Mouse (Mus musculus) MEL (cell line): Measurements from ENCODE around the gene Oas2. TPM values are rescaled to one million over a fixed set of nuclear protein-coding genes. Genes with fewer than 3 reads are reported as not detected.

Experiments
- DNase-seq: peaks from one replicate; pipeline ENCODE4 v3.0.0; 2011; ENCODE audit warnings: low read depth, low spot score
- H3K27ac ChIP-seq: 2 replicates; pipeline ENCODE4 v1.5.1; 2012; ENCODE audit warnings: low read depth, mild to moderate bottlenecking, control low read depth, low read length, moderate library complexity; ENCODE audit not compliant: control insufficient read depth
- H3K27me3 ChIP-seq, 2 experiments: fragments of 150-350 bp in 1 of 2; sonication (generic) in 1 of 2; 2 replicates each; pipeline ENCODE4 v1.6.1; 2012; ENCODE audit warnings: low read length in 2 of 2, mild to moderate bottlenecking in 2 of 2, improper control_type of control experiment in 1 of 2, moderate library complexity in 1 of 2; ENCODE audit not compliant: insufficient read depth in 2 of 2, control insufficient read depth in 1 of 2
- H3K36me3 ChIP-seq, 2 experiments: 2 replicates each; pipeline ENCODE4 v1.6.1; 2012 to 2014; ENCODE audit warnings: low read length in 2 of 2, improper control_type of control experiment in 1 of 2, inconsistent platforms in 1 of 2, mild to moderate bottlenecking in 1 of 2; ENCODE audit not compliant: insufficient read depth in 2 of 2, control insufficient read depth in 1 of 2
- H3K4me1 ChIP-seq, 2 experiments: fragments of 150-350 bp in 1 of 2; sonication (generic) in 1 of 2; 2 replicates each; pipeline ENCODE4 v1.6.1; 2012; ENCODE audit warnings: low read length in 2 of 2, improper control_type of control experiment in 1 of 2, mild to moderate bottlenecking in 1 of 2; ENCODE audit not compliant: insufficient read depth in 2 of 2, control insufficient read depth in 1 of 2
- H3K4me3 ChIP-seq, 2 experiments: fragments of 150-350 bp in 1 of 2; sonication (generic) in 1 of 2; 2 replicates each; pipeline ENCODE4 v1.5.1; 2012; ENCODE audit warnings: low read depth in 2 of 2, low read length in 2 of 2, mild to moderate bottlenecking in 2 of 2, moderate library complexity in 2 of 2, control low read depth in 1 of 2, improper control_type of control experiment in 1 of 2; ENCODE audit not compliant: control insufficient read depth in 1 of 2, insufficient read depth in 1 of 2
- H3K79me2 ChIP-seq: 2 replicates; pipeline ENCODE4 v1.6.1; 2012; ENCODE audit warnings: mild to moderate bottlenecking, low read length, moderate library complexity; ENCODE audit not compliant: control insufficient read depth, poor library complexity, insufficient read depth
- H3K9ac ChIP-seq: 2 replicates; pipeline ENCODE4 v1.6.1; 2012; ENCODE audit warnings: low read depth, mild to moderate bottlenecking, control low read depth, low read length, moderate library complexity; ENCODE audit not compliant: control insufficient read depth, poor library complexity, severe bottlenecking
- H3K9me3 ChIP-seq: fragments of 150-350 bp; sonication (generic); replicated peaks from 2 replicates; pipeline ENCODE4 v1.6.1; 2012; ENCODE audit warnings: mild to moderate bottlenecking, low read length, improper control_type of control experiment, moderate library complexity; ENCODE audit not compliant: insufficient read depth
- CHD2 ChIP-seq: IDR thresholded peaks from 2 replicates; pipeline ENCODE4 v1.6.1; 2011; ENCODE audit warnings: low read length, improper control_type of control experiment
- CTCF ChIP-seq, 3 experiments: IDR thresholded peaks in 2 of 3; conservative IDR thresholded peaks in 1 of 3; 2 replicates each; pipeline ENCODE4 v1.5.1; 2011 to 2012; ENCODE audit warnings: low read length in 3 of 3, low read depth in 2 of 3, mild to moderate bottlenecking in 2 of 3, improper control_type of control experiment in 1 of 3, inconsistent platforms in 1 of 3, mixed read lengths in 1 of 3, moderate library complexity in 1 of 3; ENCODE audit not compliant: control insufficient read depth in 1 of 3, insufficient read depth in 1 of 3, poor library complexity in 1 of 3, severe bottlenecking in 1 of 3
- E2F4 ChIP-seq: IDR thresholded peaks from 2 replicates; pipeline ENCODE4 v1.6.1; 2011; ENCODE audit warnings: low read depth, low read length, improper control_type of control experiment, borderline replicate concordance
- ETS1 ChIP-seq: IDR thresholded peaks from 2 replicates; pipeline ENCODE4 v1.6.1; 2012; ENCODE audit warnings: low read depth, mild to moderate bottlenecking, inconsistent platforms, low read length, improper control_type of control experiment, moderate library complexity
- GABPA ChIP-seq: IDR thresholded peaks from 2 replicates; pipeline ENCODE4 v1.6.1; 2012; ENCODE audit warnings: low read depth, mild to moderate bottlenecking, inconsistent platforms, low read length, improper control_type of control experiment, moderate library complexity
- GATA1 ChIP-seq: IDR thresholded peaks from 2 replicates; pipeline ENCODE4 v1.6.1; 2011; ENCODE audit warnings: low read depth, low read length, improper control_type of control experiment
- HCFC1 ChIP-seq: IDR thresholded peaks from 2 replicates; pipeline ENCODE4 v1.6.1; 2012; ENCODE audit warnings: low read depth, mild to moderate bottlenecking, inconsistent platforms, low read length, improper control_type of control experiment, moderate library complexity
- JUND ChIP-seq: IDR thresholded peaks from 2 replicates; pipeline ENCODE4 v1.6.1; 2011; ENCODE audit warnings: low read depth, mild to moderate bottlenecking, improper control_type of control experiment, low read length
- KAT2A ChIP-seq: conservative IDR thresholded peaks from 2 replicates; pipeline ENCODE4 v1.6.1; 2012; ENCODE audit warnings: low read depth, low read length, improper control_type of control experiment, inconsistent platforms
- MAFK ChIP-seq: IDR thresholded peaks from 2 replicates; pipeline ENCODE4 v1.6.1; 2011; ENCODE audit warnings: low read depth, mild to moderate bottlenecking, low read length, improper control_type of control experiment, borderline replicate concordance
- MAX ChIP-seq: IDR thresholded peaks from 2 replicates; pipeline ENCODE4 v1.6.1; 2011; ENCODE audit warnings: low read length, improper control_type of control experiment
- MYB ChIP-seq: IDR thresholded peaks from 2 replicates; pipeline ENCODE4 v1.6.1; 2011; ENCODE audit warnings: mild to moderate bottlenecking, low read depth, low read length, improper control_type of control experiment
- NELFE ChIP-seq: IDR thresholded peaks from 2 replicates; pipeline ENCODE4 v1.6.1; 2011; ENCODE audit warnings: low read depth, low read length, improper control_type of control experiment
- NRF1 ChIP-seq: IDR thresholded peaks from 2 replicates; pipeline ENCODE4 v1.6.1; 2014; ENCODE audit warnings: low read depth, mild to moderate bottlenecking, inconsistent platforms, low read length, improper control_type of control experiment, moderate library complexity; ENCODE audit not compliant: poor library complexity, insufficient read depth, severe bottlenecking
- POLR2A ChIP-seq, 2 experiments: IDR thresholded peaks; 2 replicates each; pipeline ENCODE4 v1.6.1; 2011 to 2012; ENCODE audit warnings: low read length in 2 of 2, mild to moderate bottlenecking in 2 of 2, control low read depth in 1 of 2, improper control_type of control experiment in 1 of 2, low read depth in 1 of 2, moderate library complexity in 1 of 2; ENCODE audit not compliant: control insufficient read depth in 1 of 2, insufficient read depth in 1 of 2, poor library complexity in 1 of 2
- POLR2AphosphoS2 ChIP-seq: IDR thresholded peaks from 2 replicates; pipeline ENCODE4 v1.6.1; 2011; ENCODE audit warnings: low read length, improper control_type of control experiment
- RAD21 ChIP-seq: IDR thresholded peaks from 2 replicates; pipeline ENCODE4 v1.6.1; 2011; ENCODE audit warnings: mild to moderate bottlenecking, low read depth, low read length, improper control_type of control experiment
- RCOR1 ChIP-seq: IDR thresholded peaks from 2 replicates; pipeline ENCODE4 v1.6.1; 2012; ENCODE audit warnings: low read depth, mild to moderate bottlenecking, inconsistent platforms, low read length, improper control_type of control experiment
- SIN3A ChIP-seq: IDR thresholded peaks from 2 replicates; pipeline ENCODE4 v1.6.1; 2012; ENCODE audit warnings: low read length, improper control_type of control experiment, inconsistent platforms
- SMC3 ChIP-seq: IDR thresholded peaks from 2 replicates; pipeline ENCODE4 v1.6.1; 2011; ENCODE audit warnings: low read depth, low read length, improper control_type of control experiment
- ZKSCAN1 ChIP-seq: IDR thresholded peaks from 2 replicates; pipeline ENCODE4 v1.6.1; 2012; ENCODE audit warnings: low read depth, mild to moderate bottlenecking, inconsistent platforms, low read length, improper control_type of control experiment, moderate library complexity
- ZNF384 ChIP-seq: IDR thresholded peaks from 2 replicates; pipeline ENCODE4 v1.6.1; 2012; ENCODE audit warnings: low read depth, mild to moderate bottlenecking, inconsistent platforms, low read length, improper control_type of control experiment
- polyA plus RNA-seq, 2 experiments: library from polyadenylated mRNA; stranded (reverse) in 1 of 2; unstranded in 1 of 2; fragments of >175 nt in 1 of 2; fragments of >200 nt in 1 of 2; gene quantifications; 2 replicates each; pipeline versions ENCODE4 v1.2.1 to v1.2.4; 2012; ENCODE audit warnings: low replicate concordance in 2 of 2, low read depth in 1 of 2; ENCODE audit not compliant: insufficient read length in 2 of 2, insufficient read depth in 1 of 2, missing spikeins in 1 of 2
- total RNA-seq: library from RNA; depleted of rRNA; stranded (reverse); fragments of 300-350 nt; gene quantifications from 2 replicates; pipeline ENCODE4 v1.2.3, GENCODE M21; 2012

Oas2 gene
- total and polyA plus RNA-seq, 3 experiments = 0.96 to 5.2 TPM; not detected in 1

- no peaks in the 10 kb centered on the region for H3K27me3 ChIP-seq
- no peaks in the 10 kb centered on the region for H3K4me1 ChIP-seq
- no peak overlapping the region for H3K9ac ChIP-seq
- H3K9me3 ChIP-seq = no peaks in the 10 kb centered on the region
- H3K4me3 ChIP-seq = no peak overlapping the region
- no peaks in the 10 kb centered on the region for H3K36me3 ChIP-seq
- TF ChIP-seq CTCF (IDR thresholded peaks at IDR 0.05 in 2 of 3, conservative IDR thresholded peaks at IDR 0.05 in 1 of 3; ENCODE audit: control insufficient read depth in 1 of 3, insufficient read depth in 1 of 3, low read depth in 2 of 3, low read length in 3 of 3, poor library complexity in 1 of 3, severe bottlenecking in 1 of 3) (no peak), JUND (no peak), ZNF384 (no peak)
- TF ChIP-seq, all 39 proteins: peak for 0
- Histone ChIP-seq H3K27ac (no peak overlapping the region), H3K79me2 (no peaks in the 10 kb centered on the region)
- no peak for DNase-seq
Measured at GRCm38 (mm10) chr5:120711416-120711815, 38.2 kb downstream of the Oas2 start.

GRCm38 (mm10) chr5:120710826-120711248 lies 38.8 kb downstream of the Oas2 start:
- no peaks in the 10 kb centered on the region for H3K27me3 ChIP-seq

GRCm38 (mm10) chr5:120710161-120710825 lies 39.4 kb downstream of the Oas2 start:
- H3K27me3 ChIP-seq = no peaks in the 10 kb centered on the region
- H3K9ac ChIP-seq = no peak overlapping the region
- no peak overlapping the region for H3K4me3 ChIP-seq
- H3K9me3 ChIP-seq = no peaks in the 10 kb centered on the region
- H3K36me3 ChIP-seq = no peaks in the 10 kb centered on the region
- no peaks in the 10 kb centered on the region for H3K4me1 ChIP-seq
- no peaks in the 10 kb centered on the region for H3K79me2 ChIP-seq
- no peak overlapping the region for H3K27ac ChIP-seq
- DNase-seq = no peak
- TF ChIP-seq MYB = no peak

More at GRCm38 (mm10) chr5:120710826-120711248, 38.8 kb downstream of the Oas2 start:
- Histone ChIP-seq H3K9me3 (no peaks in the 10 kb centered on the region), H3K27ac (no peak overlapping the region), H3K4me1 (no peaks in the 10 kb centered on the region), H3K4me3 (no peak overlapping the region), H3K36me3 (no peaks in the 10 kb centered on the region), H3K9ac (no peak overlapping the region), H3K79me2 (no peaks in the 10 kb centered on the region)
- no peak for DNase-seq
- TF ChIP-seq RAD21 (no peak), ZKSCAN1 (no peak), NELFE (no peak), SMC3 (no peak), RCOR1 (no peak), GATA1 (no peak), MAFK (no peak), GABPA (no peak), NRF1 (no peak), POLR2AphosphoS2 (no peak), KAT2A (no peak), CHD2 (no peak), HCFC1 (no peak), POLR2A (IDR thresholded peaks at IDR 0.05; ENCODE audit: control insufficient read depth in 1 of 2, insufficient read depth in 1 of 2, low read depth in 1 of 2, low read length in 2 of 2, poor library complexity in 1 of 2) (no peak), MAX (no peak), ZNF384 (no peak), ETS1 (no peak), E2F4 (no peak), SIN3A (no peak)
